Mouse (Mus musculus) thymus, postnatal 25 days (tissue): ENCODE results near the gene Olfr837.
"Not testable (repeated sequence)": the region's sequence is repeated elsewhere in the genome, so short reads cannot be mapped to it uniquely, and the experiment has no call there.

Experiments used
- DNase-seq: peaks from one replicate; pipeline ENCODE4 v3.0.0; 2022

Olfr837 gene

DNA sequence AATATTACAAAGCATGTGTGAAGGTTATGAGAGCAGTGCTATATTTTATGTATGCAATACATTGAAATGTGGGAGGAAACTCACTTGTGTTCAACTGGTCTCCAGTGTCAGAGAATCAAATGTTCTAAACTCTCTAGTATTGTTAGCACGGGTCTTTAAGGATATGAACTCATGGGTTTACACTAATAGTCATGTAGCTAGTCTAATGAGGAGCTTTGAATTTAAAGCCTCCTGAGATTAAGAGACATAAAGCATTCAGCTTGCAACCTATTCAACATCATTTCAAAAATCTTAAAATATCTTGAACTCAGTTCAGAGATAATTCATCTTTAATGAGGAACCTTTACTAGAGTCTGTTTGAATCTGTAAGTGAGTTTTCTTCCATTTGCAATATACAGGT is at the start of gene Olfr837:
Gene Olfr837, plus strand, starts transcription at position 301 of the 400 bp plus-strand sequence.
- DNase-seq = no peak

GRCm38 (mm10) chr9:19092889-19093753 is 43.0 kb upstream of the Olfr837 start:
- DNase-seq = not testable (repeated sequence)

GRCm38 (mm10) chr9:19097286-19097685 is 38.8 kb upstream of the Olfr837 start:
- DNase-seq = no peak

DNA sequence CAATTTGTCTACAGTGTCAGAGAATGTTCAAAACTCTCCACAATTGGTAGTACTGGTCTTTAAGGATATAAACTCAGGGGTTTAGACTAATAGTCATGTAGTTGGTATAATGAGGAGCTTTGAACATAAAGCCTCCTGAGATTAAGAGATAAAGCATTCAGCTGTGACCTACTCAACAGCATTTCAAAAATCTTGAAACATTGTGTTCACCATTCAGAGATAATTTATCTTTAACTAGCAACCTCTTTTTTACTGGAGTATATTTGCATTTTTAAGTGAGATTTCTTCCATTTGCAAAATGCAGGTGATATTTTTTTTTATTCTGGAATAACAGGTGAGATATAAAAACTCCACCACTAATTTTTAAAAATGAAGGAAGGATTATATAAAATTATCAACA is 16.0 kb upstream of the Olfr837 start, which contains the start of gene Olfr836:
Gene Olfr836, plus strand, starts transcription at position 301 of the 400 bp plus-strand sequence.
- DNase-seq = no peak

GRCm38 (mm10) chr9:19177212-19177611 is 41.1 kb downstream of the Olfr837 start, which contains the start of gene Olfr839-ps1:
Olfr839-ps1 (minus strand) TSS chr9:19177312.
- no peak for DNase-seq
